Mouse (Mus musculus): ENCODE data around the gene Rft1. TPM values are rescaled to one million over a fixed set of nuclear protein-coding genes. Genes with fewer than 3 reads are reported as not detected.

Rft1 gene
- polyA plus RNA-seq, 1 experiment: 18.2 TPM

GRCm38 (mm10) chr14:30638686-30639085 is 15.5 kb upstream of the Rft1 start:
- Histone ChIP-seq H3K4me3 (ENCODE audit: insufficient read depth, low read length) (no peak overlapping the region), H3K4me1 (ENCODE audit: control insufficient read depth, insufficient read depth, low read length) (peaks cover 18% of the 10 kb centered on the region), H3K27ac (ENCODE audit: insufficient read depth, low read length) (no peak overlapping the region)
- no peak for TF ChIP-seq CTCF (IDR thresholded peaks at IDR 0.05; ENCODE audit: borderline replicate concordance, insufficient read depth, low read length)
- TF ChIP-seq POLR2A (IDR thresholded peaks at IDR 0.05; ENCODE audit: low read depth, low read length): no peak

DNA sequence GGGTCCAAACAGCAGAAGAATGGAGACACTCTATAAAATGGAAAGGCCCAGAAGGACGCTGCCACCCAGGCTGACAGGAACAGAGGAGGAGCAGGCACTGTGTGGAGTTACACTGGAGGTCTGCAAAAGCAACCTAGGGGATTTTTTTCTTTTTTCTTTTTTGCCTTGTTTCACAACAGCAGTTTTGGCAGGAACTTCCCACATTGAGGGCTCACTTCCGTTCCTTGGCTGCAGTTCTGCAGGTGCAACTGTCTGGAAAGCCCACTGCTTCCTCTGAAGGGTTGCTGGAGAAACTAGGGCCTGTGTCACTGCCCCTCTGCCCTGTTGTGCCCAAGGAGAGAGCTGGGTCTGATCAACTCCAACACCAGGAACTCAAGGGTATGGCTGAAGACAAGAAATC is 12.4 kb upstream of the Rft1 start:
- peaks cover 14% of the 10 kb centered on the region for H3K4me1 ChIP-seq (ENCODE audit: control insufficient read depth, insufficient read depth, low read length)
- H3K4me3 ChIP-seq (ENCODE audit: insufficient read depth, low read length): no peak overlapping the region
- TF ChIP-seq POLR2A (IDR thresholded peaks at IDR 0.05; ENCODE audit: low read depth, low read length) (no peak), CTCF (IDR thresholded peaks at IDR 0.05; ENCODE audit: borderline replicate concordance, insufficient read depth, low read length) (no peak)
- no peak overlapping the region for H3K27ac ChIP-seq (ENCODE audit: insufficient read depth, low read length)

DNA sequence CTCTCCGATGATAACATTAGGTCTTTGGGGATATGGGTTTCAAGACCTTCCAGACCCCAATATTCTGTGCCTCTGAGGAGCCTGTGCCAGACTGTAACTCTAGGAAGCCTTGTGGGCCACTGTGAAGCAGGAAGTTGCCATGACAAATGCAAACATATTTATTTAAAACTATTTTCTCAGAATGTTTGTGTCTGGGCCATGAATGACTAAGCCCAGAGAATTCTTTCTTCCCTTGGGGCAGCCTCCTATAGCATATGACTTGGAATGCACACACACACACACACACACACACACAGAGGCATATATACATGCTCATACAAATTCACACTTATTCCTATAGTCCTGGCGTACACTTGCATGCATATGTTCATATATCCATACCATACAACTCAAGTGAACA is 10.1 kb upstream of the Rft1 start:
- Histone ChIP-seq H3K4me3 (ENCODE audit: insufficient read depth, low read length) (no peak overlapping the region), H3K27ac (ENCODE audit: insufficient read depth, low read length) (peak overlapping the region; percentile 17; the same call in 1 of the 2 replicates), H3K4me1 (ENCODE audit: control insufficient read depth, insufficient read depth, low read length) (peaks cover 17% of the 10 kb centered on the region)
- TF ChIP-seq CTCF (IDR thresholded peaks at IDR 0.05; ENCODE audit: borderline replicate concordance, insufficient read depth, low read length) (no peak), POLR2A (IDR thresholded peaks at IDR 0.05; ENCODE audit: low read depth, low read length) (no peak)

DNA sequence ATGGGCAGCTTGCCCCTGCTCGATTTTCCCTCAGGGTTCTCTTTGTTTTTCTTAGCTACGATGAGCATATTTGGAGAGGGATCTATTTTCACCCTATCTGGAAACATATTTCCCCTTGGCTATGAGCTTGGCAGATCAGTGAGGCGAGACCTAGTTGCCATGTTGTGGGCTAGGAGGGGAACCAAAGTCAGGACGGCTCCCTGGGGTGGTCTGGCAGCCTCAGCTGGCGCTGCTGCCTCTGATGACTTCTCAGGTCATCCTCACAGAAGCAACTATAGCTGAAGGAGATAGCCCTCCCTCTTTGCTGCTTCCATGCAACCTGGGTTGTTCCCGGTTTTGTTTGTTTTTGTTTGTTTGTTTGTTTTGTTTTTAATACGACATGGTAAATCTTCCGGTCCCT is 9.1 kb upstream of the Rft1 start:
- Histone ChIP-seq H3K4me3 (ENCODE audit: insufficient read depth, low read length) (no peak overlapping the region), H3K4me1 (ENCODE audit: control insufficient read depth, insufficient read depth, low read length) (peaks cover 17% of the 10 kb centered on the region), H3K27ac (ENCODE audit: insufficient read depth, low read length) (no peak overlapping the region)
- TF ChIP-seq POLR2A (IDR thresholded peaks at IDR 0.05; ENCODE audit: low read depth, low read length) (no peak), CTCF (IDR thresholded peaks at IDR 0.05; ENCODE audit: borderline replicate concordance, insufficient read depth, low read length) (no peak)

DNA sequence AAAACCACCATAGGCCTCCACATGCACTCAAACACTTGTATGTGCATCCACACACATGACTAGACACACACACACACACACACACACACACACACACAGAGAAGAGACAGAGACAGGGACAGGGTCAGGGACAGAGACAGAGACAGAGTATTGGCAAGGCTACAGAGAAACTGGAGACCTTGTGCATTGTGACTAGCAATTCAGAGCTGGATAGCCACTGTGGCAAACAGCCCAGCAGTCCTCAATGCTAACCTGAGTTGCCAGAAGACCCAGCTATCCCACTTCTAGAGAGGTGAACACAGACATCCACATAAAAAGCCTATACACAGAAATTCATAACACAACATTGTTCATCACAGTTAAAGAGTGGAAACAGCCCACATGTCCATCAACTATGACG is 7.7 kb upstream of the Rft1 start:
- no peak overlapping the region for H3K4me3 ChIP-seq (ENCODE audit: insufficient read depth, low read length)
- H3K4me1 ChIP-seq (ENCODE audit: control insufficient read depth, insufficient read depth, low read length): peaks cover 17% of the 10 kb centered on the region
- no peak overlapping the region for H3K27ac ChIP-seq (ENCODE audit: insufficient read depth, low read length)
- TF ChIP-seq POLR2A (IDR thresholded peaks at IDR 0.05; ENCODE audit: low read depth, low read length) (no peak), CTCF (IDR thresholded peaks at IDR 0.05; ENCODE audit: borderline replicate concordance, insufficient read depth, low read length) (no peak)

GRCm38 (mm10) chr14:30648478-30648877 is 5.7 kb upstream of the Rft1 start:
- Histone ChIP-seq H3K27ac (ENCODE audit: insufficient read depth, low read length) (no peak overlapping the region), H3K4me1 (ENCODE audit: control insufficient read depth, insufficient read depth, low read length) (peaks cover 16% of the 10 kb centered on the region), H3K4me3 (ENCODE audit: insufficient read depth, low read length) (no peak overlapping the region)
- no peak for TF ChIP-seq CTCF (IDR thresholded peaks at IDR 0.05; ENCODE audit: borderline replicate concordance, insufficient read depth, low read length)
- no peak for TF ChIP-seq POLR2A (IDR thresholded peaks at IDR 0.05; ENCODE audit: low read depth, low read length)

- peaks cover 9% of the 10 kb centered on the region; the same call in 1 of the 2 replicates for H3K4me1 ChIP-seq (ENCODE audit: control insufficient read depth, insufficient read depth, low read length)
- TF ChIP-seq CTCF (IDR thresholded peaks at IDR 0.05; ENCODE audit: borderline replicate concordance, insufficient read depth, low read length) (no peak), POLR2A (IDR thresholded peaks at IDR 0.05; ENCODE audit: low read depth, low read length) (no peak)
Measured at GRCm38 (mm10) chr14:30649745-30650144, 4.4 kb upstream of the Rft1 start.

GRCm38 (mm10) chr14:30650969-30651368 is 3.2 kb upstream of the Rft1 start:
- no peak overlapping the region for H3K27ac ChIP-seq (ENCODE audit: insufficient read depth, low read length)
- peaks cover 4% of the 10 kb centered on the region for H3K4me1 ChIP-seq (ENCODE audit: control insufficient read depth, insufficient read depth, low read length)
- H3K4me3 ChIP-seq (ENCODE audit: insufficient read depth, low read length): no peak overlapping the region
- no peak for TF ChIP-seq POLR2A (IDR thresholded peaks at IDR 0.05; ENCODE audit: low read depth, low read length)
- peak; percentile 69; the same call in 1 of the 2 replicates for TF ChIP-seq CTCF (IDR thresholded peaks at IDR 0.05; ENCODE audit: borderline replicate concordance, insufficient read depth, low read length)

More at GRCm38 (mm10) chr14:30649745-30650144, 4.4 kb upstream of the Rft1 start:
- no peak overlapping the region for H3K27ac ChIP-seq (ENCODE audit: insufficient read depth, low read length)
- no peak overlapping the region for H3K4me3 ChIP-seq (ENCODE audit: insufficient read depth, low read length)

DNA sequence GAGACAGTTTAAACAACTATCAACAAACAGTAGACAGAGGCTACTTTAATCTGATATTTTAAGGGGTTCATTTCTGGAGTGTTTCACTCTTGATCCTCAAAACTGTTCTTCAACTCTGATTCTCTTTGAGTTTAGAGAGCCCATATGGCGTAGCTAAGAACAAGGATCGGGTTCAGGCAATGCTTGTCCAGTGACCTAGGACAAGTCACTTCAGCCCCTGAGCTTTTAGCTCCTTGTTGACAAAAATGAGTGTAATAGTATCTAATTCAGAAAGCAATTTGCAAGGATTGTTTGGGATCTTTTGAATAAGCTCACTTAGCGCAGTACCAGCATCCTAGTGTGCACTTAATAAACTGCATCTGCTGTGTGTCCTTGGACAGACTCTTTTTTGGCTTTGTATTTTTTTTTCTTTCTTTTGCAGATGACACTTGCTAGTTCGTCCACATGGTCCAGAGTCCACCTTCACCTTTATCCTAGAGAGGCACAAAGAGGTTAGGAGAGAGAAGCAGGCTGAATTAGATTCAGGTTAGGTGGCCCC is 600 bp downstream of the Rft1 start:
- Histone ChIP-seq H3K4me1 (ENCODE audit: control insufficient read depth, insufficient read depth, low read length) (peaks cover 2% of the 10 kb centered on the region; the same call in 1 of the 2 replicates), H3K4me3 (ENCODE audit: insufficient read depth, low read length) (peak overlapping the region; percentile 91), H3K27ac (ENCODE audit: insufficient read depth, low read length) (no peak overlapping the region)
- TF ChIP-seq POLR2A (IDR thresholded peaks at IDR 0.05; ENCODE audit: low read depth, low read length): no peak
- TF ChIP-seq CTCF (IDR thresholded peaks at IDR 0.05; ENCODE audit: borderline replicate concordance, insufficient read depth, low read length): no peak

GRCm38 (mm10) chr14:30655531-30655930 is 1.4 kb downstream of the Rft1 start:
- Histone ChIP-seq H3K4me1 (ENCODE audit: control insufficient read depth, insufficient read depth, low read length) (peaks cover 2% of the 10 kb centered on the region; the same call in 1 of the 2 replicates), H3K4me3 (ENCODE audit: insufficient read depth, low read length) (no peak overlapping the region), H3K27ac (ENCODE audit: insufficient read depth, low read length) (no peak overlapping the region)
- no peak for TF ChIP-seq CTCF (IDR thresholded peaks at IDR 0.05; ENCODE audit: borderline replicate concordance, insufficient read depth, low read length)
- no peak for TF ChIP-seq POLR2A (IDR thresholded peaks at IDR 0.05; ENCODE audit: low read depth, low read length)

Data from embryonic fibroblast, embryonic 13.5 days (primary cell).